Mouse (Mus musculus): ENCODE data around the gene Heyl.

Gene Heyl

DNA sequence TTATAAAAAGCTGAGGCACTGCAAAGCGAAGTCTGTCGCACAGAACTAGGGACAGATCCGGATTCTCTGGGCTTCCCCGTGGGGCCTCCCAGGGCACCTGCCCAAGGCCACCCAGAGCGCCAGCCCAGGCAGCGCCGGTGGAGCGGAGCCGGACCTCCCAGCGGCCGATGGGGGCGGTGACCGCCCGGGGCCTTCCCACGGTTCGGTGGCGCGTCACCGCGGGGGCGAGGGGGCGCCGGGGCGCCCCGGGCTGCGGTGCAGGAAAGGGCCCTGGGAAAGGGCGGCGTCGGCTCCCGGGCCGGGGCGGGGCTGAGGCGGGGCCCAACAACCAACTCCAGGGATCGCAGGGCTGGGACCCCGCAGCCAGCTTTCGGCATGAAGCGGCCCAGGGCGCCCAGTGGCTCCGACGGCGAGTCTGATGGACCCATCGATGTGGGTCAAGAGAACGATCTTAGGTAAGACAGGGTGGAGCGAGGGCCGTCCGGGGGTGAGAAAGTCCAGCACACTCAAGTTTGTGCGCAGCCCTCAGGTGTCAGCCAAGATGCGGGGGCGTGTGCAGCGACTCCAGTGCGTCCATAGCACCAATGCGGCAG is at the start of gene Heyl:
Heyl (plus strand) TSS at position 65 of the 593 bp plus-strand sequence.
- peak; percentile 85 for DNase-seq

DNA sequence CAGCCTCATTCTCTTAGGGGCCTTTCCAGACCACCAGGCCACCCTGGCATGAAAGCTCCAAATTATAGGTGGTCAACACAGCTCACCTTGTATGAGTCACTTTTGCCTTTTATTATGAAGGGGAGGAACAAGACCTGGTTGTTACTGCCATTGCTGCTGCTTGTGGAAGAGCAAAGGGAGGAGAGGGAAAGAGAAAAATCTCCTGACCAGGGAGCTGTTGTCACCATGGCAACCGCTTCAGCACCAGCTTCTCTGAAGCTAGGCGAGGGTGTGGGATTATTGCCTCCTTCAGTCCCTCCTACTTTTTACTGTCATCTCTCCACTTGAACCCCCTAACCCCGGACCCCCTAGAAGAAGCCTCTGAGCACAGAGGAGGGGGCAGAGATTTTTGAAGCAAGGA is 48.5 kb upstream of the Heyl start:
- no peak for DNase-seq

GRCm38 (mm10) chr4:123192336-123192735 is 41.0 kb upstream of the Heyl start:
- DNase-seq: no peak

GRCm38 (mm10) chr4:123193791-123194190 is 39.6 kb upstream of the Heyl start:
- no peak for DNase-seq

DNA sequence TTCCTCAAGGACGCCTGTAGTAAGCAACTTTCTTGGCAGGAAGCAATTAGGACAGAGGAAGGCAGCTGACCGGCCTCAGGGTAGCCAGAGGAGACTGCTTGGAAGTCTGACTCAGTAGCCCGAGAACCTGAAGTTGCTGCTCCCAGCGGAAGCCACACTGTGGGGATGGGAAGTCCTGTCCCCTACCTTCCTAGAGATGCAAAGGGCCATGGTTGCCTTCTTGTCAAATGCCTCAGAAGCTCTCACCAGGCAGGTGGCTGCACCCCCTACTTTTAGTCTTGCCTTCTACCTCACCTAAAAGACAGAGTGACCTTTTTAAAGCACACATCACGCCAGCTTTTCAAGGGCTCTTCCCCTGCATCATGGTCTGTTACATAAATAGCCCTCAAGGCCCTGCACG is 36.7 kb upstream of the Heyl start:
- peak; percentile 27 for DNase-seq

DNA sequence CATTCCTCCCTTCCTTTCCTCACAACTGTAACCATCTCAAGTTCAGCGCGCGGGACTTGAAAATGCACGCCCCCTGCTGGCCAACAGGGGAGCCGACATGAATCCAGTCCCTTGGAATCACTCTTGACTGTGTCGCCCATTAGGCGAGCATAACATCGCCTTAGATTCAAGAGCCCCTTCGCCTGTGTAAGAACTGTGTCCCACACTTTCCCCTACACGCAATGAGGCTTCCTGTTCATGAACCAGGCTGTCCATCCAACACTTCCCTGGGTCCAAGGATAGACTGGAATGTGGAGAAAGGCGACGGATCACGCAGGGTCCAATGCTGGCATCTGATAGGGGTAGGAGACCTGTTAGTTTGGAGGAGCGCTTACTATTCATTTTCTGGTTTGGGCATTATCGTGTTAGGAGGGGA is 32.6 kb upstream of the Heyl start:
- DNase-seq: peak; percentile 82

DNA sequence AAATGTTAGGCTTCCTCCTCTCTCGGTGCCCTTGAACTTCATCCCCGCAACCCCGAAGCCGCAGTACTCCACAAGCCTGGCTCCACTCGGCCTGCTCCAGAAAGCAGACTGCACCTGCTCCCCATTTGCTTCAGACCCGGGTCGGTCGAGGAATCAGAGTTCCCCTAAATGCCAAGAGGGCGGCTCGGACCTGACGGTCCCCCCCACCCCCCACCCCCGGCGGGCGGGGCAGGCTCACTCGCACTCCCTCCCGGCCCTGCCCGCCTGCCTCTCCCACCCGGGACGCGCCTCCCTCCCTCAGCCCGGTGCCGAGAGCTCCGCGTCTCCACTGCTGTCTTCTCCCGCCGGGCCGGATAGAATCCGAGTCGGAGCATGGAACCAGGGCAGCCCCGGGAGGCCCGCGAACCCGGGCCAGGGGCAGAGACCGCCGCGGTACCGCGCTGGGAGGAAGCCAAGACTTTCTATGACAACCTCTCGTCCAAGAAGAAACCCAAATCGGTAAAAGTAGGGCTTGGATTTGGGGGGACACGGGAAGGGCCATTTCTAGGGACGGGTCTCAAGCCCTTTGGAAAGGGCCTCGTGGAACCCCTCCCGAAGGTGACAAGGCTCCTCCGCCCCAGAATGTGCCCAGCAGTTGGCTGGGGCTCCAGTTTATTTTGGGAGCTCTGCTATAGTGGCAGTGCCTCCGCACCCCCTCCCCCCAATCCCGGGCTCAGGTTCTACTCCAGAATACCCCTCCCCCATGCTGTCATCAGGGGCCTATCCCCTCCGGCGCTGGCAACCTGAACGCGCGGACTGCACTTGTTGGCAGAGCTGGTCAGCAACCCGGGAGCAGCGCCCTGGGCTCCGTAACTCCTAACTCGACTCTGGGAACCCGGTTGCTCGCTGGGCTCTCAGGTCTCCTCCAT is 31.9 kb upstream of the Heyl start, which contains the start of gene Nt5c1a:
Nt5c1a (plus strand) TSS at position 319 of the 908 bp plus-strand sequence.
- peak; percentile 53 for DNase-seq

DNA sequence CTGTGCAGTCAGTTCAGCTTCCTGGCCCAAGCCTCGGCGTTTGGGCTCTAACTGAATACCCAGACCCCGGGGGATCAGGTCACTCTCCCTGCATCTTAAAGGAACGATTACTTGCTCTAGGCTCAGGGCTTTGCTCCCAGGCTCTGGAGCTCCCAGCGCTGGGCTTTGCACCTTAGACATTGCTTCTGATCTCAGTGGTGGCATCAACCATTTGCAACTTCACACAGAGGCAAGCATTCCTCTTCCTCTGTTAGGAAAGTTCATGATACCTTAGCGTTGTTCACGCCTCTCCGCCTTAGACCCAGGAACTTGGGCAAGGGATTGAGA is 31.3 kb upstream of the Heyl start:
- no peak for DNase-seq

GRCm38 (mm10) chr4:123207337-123207736 is 26.0 kb upstream of the Heyl start:
- DNase-seq: no peak

DNA sequence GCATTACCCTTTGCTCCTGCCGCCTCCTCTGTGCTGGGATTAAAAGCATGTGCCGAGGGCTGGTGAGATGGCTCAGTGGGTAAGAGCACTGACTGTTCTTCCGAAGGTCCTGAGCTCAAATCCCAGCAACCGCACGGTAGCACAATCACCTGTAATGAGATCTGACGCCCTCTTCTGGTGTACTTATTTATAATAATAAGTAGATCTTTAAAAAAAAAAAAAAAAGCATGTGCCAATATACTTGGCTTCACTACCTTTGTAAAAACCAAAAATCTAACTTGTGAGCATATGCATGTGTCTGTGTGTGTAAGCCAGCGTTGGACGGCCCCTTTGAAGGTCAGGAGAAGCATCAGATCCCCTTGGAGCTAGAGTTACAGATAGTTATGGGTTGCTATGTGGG is 22.4 kb upstream of the Heyl start:
- no peak for DNase-seq

DNA sequence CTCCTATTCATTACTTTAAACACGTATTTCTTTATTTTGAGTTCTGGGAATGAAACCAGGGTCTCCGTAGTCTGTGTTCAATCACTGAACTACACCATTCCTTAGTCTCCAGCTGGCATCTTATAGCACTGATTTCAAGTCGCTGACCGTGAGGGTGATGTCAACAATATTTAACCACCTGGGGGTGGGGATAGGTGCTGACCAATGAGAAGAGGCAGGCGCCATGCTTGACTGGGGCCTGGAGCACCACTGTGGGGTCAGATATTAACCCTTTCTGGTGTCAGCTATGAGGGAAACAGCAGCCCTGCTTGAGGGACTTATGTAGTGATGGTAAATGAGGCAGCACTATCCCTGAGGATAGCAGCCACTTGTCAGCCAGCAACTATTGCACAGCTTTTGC is 21.9 kb upstream of the Heyl start:
- DNase-seq: no peak

- no peak for DNase-seq
Observed at GRCm38 (mm10) chr4:123212330-123212729, 21.0 kb upstream of the Heyl start.

GRCm38 (mm10) chr4:123213975-123214374 is 19.4 kb upstream of the Heyl start:
- no peak for DNase-seq

DNA sequence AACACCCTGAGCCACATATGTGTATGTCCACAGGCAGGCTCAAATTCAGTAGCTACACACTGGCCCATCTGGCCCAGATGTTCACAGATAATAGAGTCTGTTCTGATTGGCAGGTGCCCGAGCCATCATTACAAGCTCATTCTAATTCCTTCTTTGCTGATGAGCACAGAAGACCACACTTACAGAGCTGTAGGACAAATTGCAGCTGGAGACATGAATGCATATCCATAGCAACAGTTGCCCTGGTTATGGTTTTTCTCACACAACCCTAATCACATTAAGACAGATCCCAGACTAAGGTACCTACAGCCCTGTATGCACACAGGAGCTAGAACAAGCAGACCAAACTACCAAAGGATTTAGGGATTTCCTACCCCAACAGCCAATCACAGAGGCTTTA is 18.0 kb upstream of the Heyl start:
- no peak for DNase-seq

- peak; percentile 64 for DNase-seq
Observed at GRCm38 (mm10) chr4:123216782-123217181, 16.6 kb upstream of the Heyl start.

GRCm38 (mm10) chr4:123219720-123220357 is 13.5 kb upstream of the Heyl start:
- peak; percentile 88 for DNase-seq

- DNase-seq: no peak
Observed at GRCm38 (mm10) chr4:123220637-123221036, 12.7 kb upstream of the Heyl start.

DNA sequence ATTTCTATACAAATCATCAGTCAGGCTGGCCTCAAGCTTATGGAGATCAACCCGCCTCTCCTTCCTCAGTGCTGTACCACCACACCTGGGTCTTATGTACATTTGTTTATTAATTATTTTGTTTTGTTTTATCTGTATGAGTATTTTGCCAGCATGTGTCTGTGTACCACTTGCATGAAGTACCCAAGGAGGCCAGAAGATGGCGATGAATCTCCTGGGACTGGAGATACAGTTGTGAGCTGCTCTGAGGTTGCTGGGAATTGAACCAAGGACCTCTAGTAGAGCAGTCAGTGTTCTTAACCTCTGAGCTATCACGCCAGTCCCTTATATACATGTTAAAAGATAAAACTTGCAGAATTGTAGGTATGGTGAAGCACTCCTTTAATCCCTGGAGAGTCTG is 10.0 kb upstream of the Heyl start:
- DNase-seq: no peak

DNA sequence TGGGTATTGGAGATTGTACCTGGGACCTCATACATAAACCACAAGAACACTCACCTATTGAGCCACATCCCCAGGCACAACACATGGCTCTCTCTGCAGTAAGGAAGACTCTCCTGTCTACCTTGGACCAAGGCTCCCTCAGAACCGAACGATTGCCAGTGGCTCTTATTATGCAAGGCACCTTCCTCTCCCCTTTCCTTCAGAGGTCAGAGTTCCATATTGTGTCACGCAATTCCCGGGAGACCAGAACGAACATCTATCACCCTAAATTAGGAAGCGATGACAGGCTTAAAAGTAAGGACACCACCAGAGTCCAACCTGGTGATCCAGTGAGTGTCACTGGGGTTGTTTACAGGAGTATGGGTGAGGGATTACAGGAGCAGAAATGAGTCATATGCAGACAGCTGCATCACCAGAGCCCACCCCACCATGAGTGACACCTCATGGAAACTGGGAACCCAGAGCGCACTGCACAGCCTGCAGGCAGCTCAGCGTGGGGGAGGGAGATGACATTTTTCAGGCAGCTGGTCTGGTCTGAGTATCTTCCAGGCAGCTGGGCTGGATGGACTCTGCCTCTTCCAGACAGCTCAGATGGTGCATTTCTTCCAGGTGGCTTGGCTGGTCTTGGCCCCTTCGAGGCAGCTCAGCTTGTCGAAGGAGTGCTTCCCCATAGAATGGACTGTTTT is 7.5 kb upstream of the Heyl start:
- peak; percentile 53 for DNase-seq

DNA sequence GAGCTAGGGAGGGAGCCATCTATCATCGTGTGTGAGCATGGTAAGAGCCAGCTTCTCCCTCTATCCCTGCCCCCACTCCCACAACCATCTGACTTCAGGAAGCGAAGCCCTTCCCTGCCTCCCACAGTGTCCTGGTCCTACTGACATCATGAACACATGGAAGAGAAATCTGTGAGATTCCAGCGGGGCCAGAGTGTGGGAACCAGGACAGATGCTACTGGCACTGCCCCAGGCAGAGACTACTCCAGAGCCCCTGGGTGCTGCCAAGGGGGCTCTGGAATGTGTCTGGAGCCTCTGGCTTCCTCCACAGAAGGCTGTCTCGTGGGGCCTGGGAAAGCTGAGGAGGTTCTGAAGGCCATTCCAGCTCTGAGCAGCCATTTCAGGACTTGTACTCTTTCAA is 5.6 kb upstream of the Heyl start:
- DNase-seq: peak; percentile 59

DNA sequence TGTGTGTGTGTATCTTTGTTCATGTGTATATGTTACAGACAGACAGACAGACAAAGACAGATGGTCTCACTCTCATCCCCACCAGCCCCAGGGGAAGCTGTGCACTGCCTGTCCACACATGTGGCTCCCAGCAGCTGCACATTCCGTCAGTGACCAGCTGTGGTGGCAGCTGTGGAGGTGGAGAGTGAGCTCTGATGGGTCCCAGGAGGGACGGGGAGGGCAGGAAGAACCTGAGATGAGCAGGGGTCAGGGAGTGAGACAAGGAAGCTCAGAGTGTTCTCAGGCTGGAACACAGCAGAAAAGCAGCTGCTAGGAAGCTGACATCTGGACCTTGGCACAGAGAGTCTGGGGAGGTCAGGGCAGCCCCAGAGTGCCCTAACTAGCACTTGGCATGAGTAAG is 5.1 kb upstream of the Heyl start:
- peak; percentile 48 for DNase-seq

- DNase-seq: no peak
Observed at GRCm38 (mm10) chr4:123229166-123229565, 4.2 kb upstream of the Heyl start.

GRCm38 (mm10) chr4:123232841-123233240 is 515 bp upstream of the Heyl start:
- DNase-seq: no peak

Data from kidney, postnatal 10 days (tissue).